Mouse (Mus musculus): ENCODE measurements around the gene Ell2.
A peak's percentile ranks its signal among the peaks of the same experiment; 100 is the strongest.

Gene Ell2

DNA sequence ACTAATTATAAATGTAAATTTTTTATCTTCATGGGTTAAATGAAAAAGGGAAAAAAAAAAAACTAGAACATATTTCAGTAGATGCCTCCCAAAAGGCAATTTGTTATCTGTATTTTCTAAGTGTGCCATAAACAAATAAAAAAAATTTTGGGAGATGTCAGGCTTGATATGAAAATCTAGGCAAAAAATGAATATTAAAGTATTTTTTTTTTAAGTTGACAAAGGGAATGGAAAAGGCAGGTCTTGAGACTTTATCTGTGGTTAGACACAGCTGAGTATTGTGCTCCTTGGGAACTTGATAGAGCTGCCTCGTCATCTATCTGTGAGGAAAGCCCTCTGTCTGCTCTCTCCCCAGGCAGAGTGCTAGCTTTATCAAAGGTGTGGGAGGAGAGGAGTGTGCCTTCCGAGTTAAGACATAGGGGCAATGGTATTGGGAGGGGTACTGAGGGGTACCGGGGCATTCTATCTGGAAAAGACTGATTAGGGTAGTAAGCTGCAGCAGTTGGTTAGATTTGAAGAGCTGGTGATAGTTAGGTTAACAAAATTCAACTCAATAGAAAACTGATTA is 27.1 kb downstream of the Ell2 start:
- DNase-seq, result no peak

DNA sequence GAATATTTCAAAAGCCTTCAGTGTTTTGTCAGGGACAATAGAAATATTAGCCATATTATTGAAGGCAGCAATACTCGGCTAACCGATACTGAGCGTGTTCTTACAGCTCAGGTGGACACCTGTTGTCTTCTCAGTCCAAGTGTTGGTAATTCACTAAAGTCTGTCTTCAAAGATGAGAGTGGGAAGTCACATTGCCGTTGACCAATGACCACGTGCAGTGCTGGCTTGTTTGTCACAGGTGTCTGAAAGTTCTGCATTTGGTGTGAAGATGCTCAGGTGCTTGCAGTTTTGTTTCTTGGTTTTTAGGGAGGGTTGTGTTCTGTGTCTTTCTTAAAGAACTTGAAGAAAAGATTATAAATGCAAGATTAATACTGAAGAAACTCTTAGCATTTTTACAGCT is 27.7 kb downstream of the Ell2 start:
- no peak for DNase-seq

DNA sequence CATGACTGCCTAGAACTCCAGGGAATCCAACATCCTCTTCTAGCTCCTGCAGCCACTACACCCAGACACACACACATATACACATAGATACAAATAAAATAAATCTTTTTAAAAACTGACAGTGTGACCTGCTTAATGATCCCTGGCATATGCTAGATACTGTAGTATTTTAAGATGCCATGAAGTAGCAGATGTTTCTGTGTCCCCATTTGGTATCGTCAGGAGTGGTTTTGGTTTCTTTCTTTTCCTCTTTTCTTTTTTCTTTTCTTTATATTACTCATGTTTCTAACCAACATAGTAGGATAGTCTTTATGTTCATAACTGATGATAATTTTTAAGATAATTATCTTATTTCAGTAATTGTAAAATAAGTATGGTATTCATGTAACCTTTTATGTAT is 29.0 kb downstream of the Ell2 start:
- DNase-seq, result no peak

DNA sequence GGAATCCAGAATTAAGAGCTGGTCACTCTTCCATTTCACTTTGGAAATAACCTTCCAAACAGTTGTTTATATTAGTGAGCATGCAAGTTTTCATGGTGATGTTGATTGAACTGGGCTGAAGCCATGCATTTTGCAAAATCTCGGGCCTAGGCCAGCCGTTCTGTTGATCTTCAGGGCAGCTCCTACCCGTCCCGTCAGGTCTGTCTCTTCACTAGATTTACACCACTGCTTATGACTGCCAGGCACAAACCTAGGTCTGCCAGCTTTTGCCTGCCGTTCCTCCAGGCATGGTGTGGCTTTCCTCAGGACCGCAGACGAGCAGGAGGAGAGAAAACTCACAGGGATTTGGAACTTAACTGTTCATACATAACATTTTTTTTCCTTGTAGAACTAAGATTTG is 31.4 kb downstream of the Ell2 start:
- no peak for DNase-seq

DNA sequence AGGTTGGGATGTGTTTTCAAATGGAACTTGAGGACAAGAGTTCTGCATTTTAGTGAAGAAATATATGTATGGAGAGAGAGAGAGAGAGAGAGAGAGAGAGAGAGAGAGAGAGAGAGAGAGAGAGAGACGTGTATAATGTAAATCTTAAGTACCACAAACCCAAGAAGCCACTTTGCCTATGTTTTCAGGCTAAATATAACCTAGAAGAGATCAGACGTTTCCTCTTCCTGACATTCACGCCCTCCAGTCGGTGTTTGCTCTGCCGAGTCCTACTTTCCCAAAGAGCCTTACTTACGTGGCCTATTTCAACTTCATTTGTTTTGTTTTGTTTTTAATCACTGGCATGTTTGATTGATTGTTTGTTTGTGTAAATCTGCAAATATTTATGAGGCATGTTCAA is 32.0 kb downstream of the Ell2 start:
- DNase-seq, result no peak

DNA sequence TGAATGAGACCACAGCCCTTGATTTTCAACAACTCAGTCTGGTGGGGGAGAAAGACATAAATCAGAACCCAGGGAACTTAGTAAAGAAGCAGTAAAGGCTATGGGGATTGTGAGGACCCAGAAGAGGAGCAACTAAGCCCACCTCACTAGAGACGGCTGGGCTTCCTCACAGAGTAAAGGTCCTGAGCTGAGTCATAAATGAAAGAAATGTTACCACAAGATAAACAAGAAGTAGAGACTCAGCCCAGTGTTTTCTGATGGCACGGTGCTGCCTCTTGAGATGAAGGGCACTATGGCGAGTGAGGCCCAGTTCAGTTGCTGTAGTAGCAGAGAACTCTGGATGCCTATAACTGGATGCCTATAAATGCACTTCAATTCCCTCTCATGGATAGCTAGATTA is 32.4 kb downstream of the Ell2 start:
- no peak for DNase-seq

DNA sequence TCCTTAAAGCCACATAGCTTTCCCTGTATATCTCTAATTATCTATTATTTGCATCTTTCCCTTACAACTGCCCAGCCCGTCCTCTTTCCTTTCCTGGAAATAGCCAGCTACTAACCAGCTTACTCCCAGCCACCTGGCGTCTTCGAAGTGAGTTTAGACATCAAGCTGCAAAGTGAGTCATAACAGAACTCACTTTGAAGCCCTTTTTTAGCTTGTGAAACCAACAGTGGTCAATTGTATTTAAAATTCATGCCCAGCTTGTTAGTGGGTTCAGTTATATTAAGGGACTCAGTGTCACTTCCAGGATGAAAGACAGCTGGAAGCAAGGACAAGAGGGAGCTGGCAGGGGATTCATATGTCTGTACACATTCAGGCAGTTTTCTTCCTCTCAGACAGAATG is 33.5 kb downstream of the Ell2 start:
- no peak for DNase-seq

DNA sequence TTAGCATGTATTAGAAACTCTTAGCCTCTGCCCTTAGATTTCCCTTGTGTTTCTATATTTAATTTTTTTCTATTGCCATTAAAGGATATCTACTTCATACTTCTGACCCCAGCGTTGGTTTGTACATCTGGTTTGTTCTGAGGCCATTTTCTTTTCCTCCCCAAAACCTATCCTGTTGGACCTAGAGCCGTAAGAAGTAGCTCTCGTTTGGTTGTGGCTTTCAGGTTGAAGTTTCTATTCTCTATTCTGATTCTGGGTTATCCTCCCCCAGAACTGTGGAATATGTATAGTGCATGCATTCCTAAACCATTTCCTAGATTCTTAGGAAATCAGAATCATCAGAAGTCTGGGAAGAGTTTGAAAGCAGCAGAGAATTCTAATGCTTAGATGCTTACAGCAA is 34.6 kb downstream of the Ell2 start:
- DNase-seq, result no peak

DNA sequence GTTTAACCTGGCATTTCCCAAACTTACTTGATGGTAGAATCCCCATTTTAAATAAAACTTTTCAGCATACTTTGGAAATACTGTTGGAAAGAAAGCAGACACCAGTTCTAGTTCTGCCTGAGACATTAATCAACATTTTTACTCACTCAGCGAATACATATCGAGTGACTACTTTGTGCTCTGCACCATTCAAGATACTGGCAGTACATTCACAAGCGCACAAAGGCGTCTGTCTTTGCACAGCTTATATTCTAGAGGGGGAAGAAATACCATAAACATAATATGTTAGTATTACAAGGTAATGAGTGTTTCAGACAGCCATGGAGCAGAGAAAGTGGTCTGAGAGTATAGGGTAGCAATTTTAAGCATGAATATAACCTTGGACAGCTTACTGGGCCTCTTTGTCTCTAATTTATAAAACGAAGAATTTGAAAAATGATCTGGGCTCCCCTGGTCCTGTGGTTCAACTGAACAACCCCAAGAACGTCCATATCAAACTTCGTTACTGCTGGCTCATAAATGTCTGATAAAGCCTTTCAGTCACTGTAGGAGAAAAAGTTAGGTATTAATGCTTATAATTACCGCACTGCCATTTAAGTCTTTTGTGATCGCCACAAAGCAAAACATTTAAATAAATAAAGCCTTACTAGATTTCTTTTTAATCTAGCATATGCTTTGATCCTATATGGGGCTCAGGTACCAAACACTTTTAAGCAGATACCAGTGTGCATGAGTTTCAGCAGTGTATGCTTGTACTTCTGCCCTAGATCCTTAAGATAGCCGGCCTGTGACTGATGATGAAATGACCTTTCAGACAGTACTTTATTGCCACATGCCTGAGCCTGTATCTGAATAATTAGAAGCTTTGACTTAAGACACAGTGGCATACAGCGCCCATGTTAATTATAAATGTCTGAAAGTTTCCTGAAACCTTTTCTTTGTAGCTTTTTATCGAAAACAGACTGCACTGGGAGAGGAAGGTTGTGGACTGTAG is 35.5 kb downstream of the Ell2 start:
- peak; percentile 28 for DNase-seq

DNA sequence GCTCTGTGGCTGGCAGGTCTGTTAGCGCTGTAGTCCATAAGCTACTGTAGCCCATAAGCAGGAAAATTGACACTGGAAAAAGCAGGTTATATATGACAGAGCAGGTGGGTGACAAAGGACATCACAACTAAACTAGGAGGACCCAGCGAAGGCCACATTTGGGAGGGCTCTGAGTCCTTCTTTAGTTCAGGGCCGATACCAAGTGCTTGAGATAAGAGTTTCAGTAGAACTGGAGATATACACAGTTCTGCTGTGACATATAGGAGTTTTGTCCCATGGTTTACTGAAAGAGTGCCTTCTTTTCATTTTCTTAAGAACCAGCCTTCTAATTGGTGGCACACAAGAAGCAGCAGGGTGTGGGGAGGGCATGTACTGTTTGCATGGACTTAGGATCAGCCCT is 36.4 kb downstream of the Ell2 start:
- no peak for DNase-seq

DNA sequence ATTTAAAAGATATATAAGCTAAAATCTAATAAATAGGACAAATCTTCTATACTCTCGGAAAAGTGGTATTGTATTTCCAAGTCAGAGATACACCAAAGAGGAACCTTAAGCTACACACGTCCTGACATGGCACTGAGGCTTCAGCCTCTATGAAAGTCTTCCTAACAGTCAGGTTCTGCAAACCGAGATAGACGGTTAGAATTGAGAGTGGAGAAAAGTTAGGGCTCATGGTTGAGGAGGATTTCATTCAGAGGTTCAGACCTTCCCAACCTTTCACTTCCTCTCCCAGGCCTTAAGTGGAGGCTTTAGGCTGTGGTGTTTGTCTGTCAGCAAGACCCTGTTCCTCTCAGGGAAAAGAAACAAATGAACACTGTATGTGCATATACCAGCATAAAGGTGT is 37.5 kb downstream of the Ell2 start:
- no peak for DNase-seq

DNA sequence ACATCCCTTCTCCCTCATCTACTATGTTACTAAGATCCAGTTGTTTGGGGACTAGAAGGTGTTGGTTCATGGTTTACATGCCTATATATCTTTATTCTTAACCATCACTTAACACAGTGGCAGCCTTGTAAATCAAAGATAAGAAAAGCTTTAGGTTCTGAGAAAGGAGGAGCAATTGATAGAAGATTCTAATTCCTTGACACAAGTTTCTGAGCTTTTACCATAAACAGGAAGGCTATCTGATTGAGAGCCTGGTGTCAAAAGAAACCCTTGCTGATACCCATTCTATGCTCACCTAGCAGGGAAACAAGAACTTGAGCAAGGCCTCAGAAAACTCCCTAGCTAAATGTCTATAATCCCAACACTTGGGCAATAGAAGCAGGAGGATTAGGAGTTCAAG is 38.8 kb downstream of the Ell2 start:
- DNase-seq, result no peak

DNA sequence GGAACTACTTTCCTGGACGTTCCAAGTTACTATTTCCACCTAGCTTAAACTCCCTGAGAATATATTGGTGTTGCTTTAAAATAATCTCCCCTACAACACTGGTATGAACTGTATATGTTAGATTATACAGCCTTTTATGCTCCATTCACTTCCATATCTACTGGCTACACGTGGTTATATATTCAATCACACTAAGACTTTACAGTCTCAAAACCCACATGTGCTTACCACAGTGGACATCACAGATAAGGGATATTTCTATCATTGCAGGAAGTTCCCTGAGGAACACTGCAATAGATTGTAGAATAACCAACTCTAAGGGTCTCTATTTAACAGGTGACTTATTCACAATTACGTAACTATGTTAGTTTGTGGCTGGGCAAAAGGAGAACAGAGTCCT is 40.7 kb downstream of the Ell2 start:
- no peak for DNase-seq

DNA sequence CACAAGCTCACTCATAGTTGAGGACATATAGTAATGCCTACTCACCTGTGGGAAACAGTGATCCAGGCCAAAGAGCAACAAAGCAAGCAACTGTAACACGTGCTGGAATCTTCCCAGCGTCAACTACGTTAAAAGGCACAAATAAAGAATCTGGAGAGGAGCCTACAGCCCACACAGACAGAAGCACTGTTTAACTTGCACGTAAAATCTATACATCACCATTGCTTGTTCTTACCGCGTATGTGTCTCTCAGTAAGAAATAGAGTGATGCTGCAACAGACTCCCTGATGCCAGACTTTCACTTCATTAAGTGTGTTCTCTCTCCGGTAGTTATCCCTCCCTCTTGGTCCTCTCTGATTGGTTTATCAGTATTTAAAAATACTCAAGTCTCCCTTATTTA is 42.1 kb downstream of the Ell2 start:
- no peak for DNase-seq

DNA sequence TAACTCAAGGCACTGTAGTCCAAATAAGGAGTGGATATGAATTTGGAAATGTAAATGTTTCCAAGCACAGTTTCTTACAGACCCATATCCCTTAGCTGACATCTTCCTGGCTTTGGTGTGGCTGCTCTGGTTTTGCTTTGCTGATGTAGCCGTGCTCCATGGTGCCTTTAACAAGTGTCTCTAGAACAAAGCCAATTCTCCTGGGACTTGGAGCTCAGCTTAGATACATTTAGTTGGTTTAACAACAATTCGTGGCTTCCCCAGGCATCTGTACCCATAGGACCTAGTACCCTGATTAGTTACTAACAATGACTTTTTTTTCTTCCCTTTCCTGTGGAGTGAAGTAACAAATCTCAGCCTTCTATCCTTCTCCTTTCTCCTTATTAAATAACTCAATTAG is 44.2 kb downstream of the Ell2 start:
- DNase-seq, result no peak

DNA sequence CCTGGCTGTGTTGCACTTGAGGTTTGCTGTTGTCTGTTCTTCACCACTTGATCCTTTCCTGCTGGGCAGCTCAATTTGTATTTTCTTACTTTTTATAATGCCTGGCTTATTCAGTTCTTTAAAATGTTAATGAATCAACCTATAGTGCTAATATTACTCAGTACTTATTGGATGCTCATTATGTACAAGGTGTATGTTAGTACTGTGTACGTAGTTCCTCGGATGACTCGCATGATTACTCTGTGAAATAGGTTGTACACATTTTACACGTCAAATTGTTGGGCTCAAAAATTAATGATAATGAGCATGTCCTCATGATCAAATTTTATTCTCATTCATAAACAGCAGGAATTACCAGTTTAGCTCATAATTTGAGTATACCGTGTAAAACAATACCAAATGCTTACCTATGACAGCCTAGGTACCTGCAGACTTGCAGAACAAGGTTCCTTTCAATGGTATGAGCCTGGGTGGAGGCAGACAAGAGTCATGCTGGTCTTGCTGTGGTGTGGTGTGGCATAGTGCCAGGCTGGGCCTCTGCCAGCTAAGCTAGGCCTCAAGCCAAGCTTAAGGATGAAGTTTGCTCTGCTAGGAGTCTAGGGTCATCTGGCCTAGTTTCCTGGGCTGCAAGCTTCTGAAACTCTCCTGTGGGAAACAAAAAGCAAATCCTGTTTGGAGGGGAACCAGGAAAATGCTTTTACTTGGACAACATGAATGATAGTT is 45.8 kb downstream of the Ell2 start:
- DNase-seq, result peak; percentile 95

DNA sequence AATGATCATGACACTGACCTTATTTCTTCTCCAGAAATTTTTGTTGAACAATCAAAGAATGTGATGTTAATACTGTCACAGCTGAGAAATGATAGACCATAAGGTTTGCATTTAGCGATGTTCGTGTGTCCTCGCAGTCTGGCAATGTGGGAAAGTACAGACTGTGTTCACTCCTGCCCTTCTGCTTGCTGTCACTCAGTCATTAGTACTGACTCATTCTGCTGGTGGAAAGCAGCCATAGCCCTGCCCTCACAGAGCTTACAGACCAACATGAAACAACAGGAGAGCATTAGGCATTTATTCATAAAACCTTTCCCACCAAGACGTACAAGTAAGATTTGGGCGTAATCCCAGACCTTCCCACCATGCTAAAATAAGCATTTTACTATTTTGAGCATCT is 47.8 kb downstream of the Ell2 start:
- DNase-seq, result no peak

DNA sequence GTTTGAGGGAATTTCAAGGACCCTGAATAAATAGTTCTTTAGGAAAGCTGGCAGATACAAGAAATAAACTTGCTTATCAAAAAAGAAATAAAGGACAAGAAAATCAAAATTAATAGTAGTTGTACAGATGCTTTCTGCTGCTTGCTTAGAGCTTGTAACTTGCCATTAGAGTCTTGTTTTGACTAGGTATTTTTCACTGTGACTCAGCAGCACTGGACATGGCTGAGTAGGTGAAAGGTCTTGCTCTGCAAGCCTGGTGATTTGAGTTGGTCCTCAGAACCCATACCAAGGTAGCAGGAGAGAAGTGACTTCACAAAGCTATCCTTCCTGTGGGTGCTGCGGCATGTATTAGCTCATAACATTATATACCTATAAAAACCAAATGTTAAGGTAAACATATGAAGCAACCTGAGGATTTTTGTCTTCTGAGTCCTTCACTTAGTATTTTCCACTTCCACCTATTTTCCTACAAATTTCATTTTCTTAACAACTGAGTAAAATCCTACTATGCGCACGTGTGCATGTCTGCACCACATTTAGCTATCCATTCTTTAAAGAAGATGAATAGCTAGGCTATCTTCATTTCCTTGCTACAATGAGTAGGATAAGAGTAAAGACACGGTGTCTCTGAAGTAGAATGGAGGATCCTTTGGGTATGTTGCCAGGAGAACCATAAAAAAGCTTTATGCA is 54.4 kb downstream of the Ell2 start:
- DNase-seq, result no peak

DNA sequence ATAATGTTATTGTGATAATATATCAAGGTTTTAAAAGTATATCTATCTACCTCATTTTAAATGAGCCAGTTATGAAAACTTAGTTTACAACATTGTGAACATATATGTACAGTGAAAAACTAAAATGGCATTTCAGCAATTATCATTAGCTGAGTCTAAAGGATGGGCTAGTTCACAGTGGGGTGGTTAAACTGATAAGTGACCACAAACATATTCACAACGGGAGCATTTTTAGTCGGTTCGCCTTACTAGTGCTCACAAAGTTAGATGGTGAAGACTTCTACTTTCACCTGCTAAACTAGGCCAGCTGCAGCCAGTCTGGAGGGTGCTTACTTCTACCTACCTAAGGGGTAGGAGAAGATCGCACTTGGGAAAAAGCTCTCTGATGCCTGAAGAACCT is 56.2 kb downstream of the Ell2 start:
- no peak for DNase-seq

DNA sequence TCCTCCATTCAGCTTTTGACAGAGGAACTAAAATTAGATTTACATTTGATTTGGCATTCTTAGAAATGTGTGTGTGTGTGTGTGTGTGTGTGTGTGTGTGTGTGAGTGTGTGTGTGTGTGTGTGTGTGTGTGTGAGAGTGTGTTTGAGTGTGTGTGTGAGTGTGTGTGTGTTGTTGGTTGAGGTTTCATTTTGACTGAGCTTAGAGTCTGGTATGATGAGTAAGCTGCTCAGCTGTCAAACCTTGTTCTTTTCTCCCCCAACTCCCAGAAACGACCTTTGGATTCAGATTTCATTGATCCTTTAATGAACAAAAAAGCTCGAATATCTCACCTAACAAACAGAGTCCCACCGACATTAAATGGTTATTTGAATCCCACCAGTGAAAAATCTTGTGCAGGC is 56.7 kb downstream of the Ell2 start:
- no peak for DNase-seq

DNA sequence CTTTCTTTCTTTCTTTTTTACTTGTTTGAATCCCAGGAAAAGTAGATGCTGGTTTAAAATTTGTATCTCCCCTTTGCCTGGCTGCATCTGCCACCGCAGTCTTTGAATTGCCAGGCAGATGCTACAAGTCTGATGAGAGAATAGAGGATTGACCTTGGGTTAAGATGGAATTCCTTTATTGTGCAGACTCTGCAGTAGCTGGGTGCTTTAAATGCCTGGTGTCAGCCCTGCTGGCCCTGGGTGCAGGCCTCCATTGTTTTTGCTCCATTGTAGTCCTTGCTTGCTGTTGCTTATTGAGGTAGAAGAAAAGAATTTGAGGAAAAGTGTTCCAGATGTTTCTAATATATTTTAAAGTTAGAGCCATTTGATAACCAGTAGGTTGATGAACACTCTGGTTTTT is 59.2 kb downstream of the Ell2 start:
- no peak for DNase-seq

DNA sequence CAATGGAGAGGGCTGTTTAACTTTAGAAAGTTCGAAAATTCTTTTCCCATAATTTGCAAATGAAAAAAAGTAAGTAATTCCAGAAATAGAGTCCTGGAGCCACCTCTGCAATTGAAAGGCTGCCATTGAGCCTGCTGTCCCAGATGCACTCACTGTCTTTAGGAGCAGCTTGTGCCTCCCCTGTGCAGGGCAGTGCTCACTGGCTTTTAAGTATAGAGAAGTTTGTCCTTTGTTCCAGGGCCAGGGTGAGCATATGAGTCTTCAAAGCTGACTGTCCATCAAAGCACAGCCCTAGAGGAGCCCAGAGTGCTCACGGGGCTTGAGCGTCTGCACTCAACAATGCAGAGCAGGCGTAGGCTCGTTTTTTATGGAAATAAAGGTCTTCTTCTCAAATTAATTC is 59.7 kb downstream of the Ell2 start:
- DNase-seq, result no peak

DNA sequence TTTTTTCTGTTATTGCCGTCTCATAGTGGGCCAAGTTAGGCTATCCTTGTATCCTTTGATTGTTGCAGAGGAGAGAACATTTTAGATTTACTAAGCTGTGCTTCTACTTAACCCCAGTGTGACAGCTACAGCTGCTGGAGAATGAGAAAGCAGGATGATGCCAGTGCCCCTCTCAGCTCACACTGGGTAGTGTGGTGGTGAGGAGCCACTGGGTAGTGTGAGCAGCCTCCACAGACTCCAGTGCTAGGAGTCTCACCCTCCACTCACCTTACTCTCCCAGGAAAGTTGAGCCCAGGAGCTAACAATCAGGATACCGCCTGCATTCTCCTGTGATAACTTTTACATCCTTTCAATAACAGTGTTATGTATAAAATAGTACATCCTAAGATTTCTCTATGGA is 60.4 kb downstream of the Ell2 start:
- DNase-seq, result no peak

Data from lung, postnatal 36 days (tissue).